Mouse (Mus musculus): ENCODE results near the gene Aldh3a1. TPM values are rescaled to one million over a fixed set of nuclear protein-coding genes. Genes with fewer than 3 reads are reported as not detected.

Gene Aldh3a1
- total and polyA plus RNA-seq, 3 experiments: 0.08 TPM; not detected in 2

DNA sequence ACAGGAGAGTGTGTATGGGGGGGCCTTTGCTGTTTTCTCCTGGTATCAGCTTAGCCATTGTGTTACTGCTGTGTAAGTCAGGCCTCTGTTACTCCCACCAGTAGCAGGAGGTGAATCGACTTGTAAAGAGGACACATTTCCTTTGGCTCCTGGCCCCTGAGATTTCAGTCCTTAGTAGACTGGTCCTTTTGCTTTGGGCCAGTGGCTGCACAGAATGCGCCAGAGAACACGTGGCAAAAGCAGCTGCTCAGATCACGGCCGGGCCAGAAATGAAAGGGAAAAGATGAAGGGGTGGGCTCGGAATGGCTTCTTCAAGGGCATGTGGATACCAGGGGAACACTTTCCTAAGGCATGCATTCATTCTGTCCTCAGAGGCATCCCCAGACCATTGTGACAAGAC, 5.2 kb upstream of the Aldh3a1 start:
- no peak overlapping the region for H3K4me3 ChIP-seq (ENCODE audit: control insufficient read depth in 1 of 2, insufficient read depth in 1 of 2, low read depth in 2 of 2, low read length in 2 of 2)
- H3K36me3 ChIP-seq (ENCODE audit: control insufficient read depth in 1 of 2, insufficient read depth in 2 of 2, low read length in 2 of 2): no peaks in the 10 kb centered on the region
- TF ChIP-seq TBP (IDR thresholded peaks at IDR 0.05; ENCODE audit: low read depth, low read length) (no peak), POLR2AphosphoS2 (IDR thresholded peaks at IDR 0.05; ENCODE audit: low read length) (no peak), SMC3 (IDR thresholded peaks at IDR 0.05; ENCODE audit: low read depth, low read length) (no peak), ELF1 (IDR thresholded peaks at IDR 0.05; ENCODE audit: low read depth, low read length) (no peak), SIN3A (IDR thresholded peaks at IDR 0.05; ENCODE audit: low read length) (no peak), MYB (IDR thresholded peaks at IDR 0.05; ENCODE audit: low read depth, low read length) (no peak), ETS1 (IDR thresholded peaks at IDR 0.05; ENCODE audit: low read depth, low read length) (no peak), EP300 (IDR thresholded peaks at IDR 0.05; ENCODE audit: low read depth in 1 of 2, low read length in 2 of 2) (no peak), RAD21 (IDR thresholded peaks at IDR 0.05; ENCODE audit: low read depth, low read length) (no peak), ZKSCAN1 (IDR thresholded peaks at IDR 0.05; ENCODE audit: low read depth, low read length) (no peak), TCF12 (IDR thresholded peaks at IDR 0.05; ENCODE audit: low read depth, low read length) (no peak), GABPA (IDR thresholded peaks at IDR 0.05; ENCODE audit: low read depth, low read length) (no peak), BHLHE40 (IDR thresholded peaks at IDR 0.05; ENCODE audit: borderline replicate concordance, low read depth, low read length) (no peak), MAX (IDR thresholded peaks at IDR 0.05; ENCODE audit: low read length) (no peak), MEF2A (IDR thresholded peaks at IDR 0.05; ENCODE audit: extremely low read depth, insufficient replicate concordance, low read depth, low read length, poor library complexity, severe bottlenecking) (no peak)

DNA sequence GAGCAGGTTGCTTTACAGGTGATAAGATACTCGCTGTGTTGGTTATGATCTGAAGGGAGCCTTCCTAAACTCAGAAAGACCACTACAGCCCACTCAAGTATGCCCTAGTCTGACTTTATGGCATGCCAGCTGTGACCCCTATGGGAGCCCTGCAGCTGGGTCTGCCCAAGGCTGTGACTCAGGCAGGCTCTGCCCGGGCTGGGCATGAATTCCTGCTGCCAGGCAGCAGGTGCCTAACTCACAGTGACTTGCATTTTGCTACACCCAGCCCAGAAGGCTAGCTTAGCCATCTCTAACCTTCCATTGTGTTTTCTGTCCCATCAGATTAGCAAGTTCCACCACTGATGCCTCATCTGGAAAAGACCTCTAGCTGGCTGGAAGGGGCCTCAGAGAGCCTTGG, 4.5 kb upstream of the Aldh3a1 start:
- H3K4me3 ChIP-seq (ENCODE audit: control insufficient read depth in 1 of 2, insufficient read depth in 1 of 2, low read depth in 2 of 2, low read length in 2 of 2): no peak overlapping the region
- DNase-seq (ENCODE audit: low read depth, low spot score): no peak
- no peaks in the 10 kb centered on the region for H3K36me3 ChIP-seq (ENCODE audit: control insufficient read depth in 1 of 2, insufficient read depth in 2 of 2, low read length in 2 of 2)
- H3K4me1 ChIP-seq (ENCODE audit: control insufficient read depth in 1 of 2, insufficient read depth in 2 of 2, low read length in 2 of 2): no peaks in the 10 kb centered on the region
- peaks cover 0 to 2% of the 10 kb centered on the region in 2 experiments; a peak in 2 of 4 replicates for H3K27me3 ChIP-seq (ENCODE audit: control insufficient read depth in 1 of 2, insufficient read depth in 2 of 2, low read length in 2 of 2)
- no peaks in the 10 kb centered on the region for H3K9me3 ChIP-seq (replicated peaks; ENCODE audit: insufficient read depth, low read length)
- H3K27ac ChIP-seq (ENCODE audit: control insufficient read depth, low read depth, low read length): no peak overlapping the region
- no peaks in the 10 kb centered on the region for H3K79me2 ChIP-seq (ENCODE audit: control insufficient read depth, insufficient read depth, low read length, poor library complexity)
- no peak overlapping the region for H3K9ac ChIP-seq (ENCODE audit: control insufficient read depth, low read depth, low read length, poor library complexity, severe bottlenecking)
- TF ChIP-seq SIN3A (IDR thresholded peaks at IDR 0.05; ENCODE audit: low read length): no peak
- TF ChIP-seq RCOR1 (IDR thresholded peaks at IDR 0.05; ENCODE audit: low read depth, low read length): no peak
- TF ChIP-seq TBP (IDR thresholded peaks at IDR 0.05; ENCODE audit: low read depth, low read length): no peak
- TF ChIP-seq E2F4 (IDR thresholded peaks at IDR 0.05; ENCODE audit: borderline replicate concordance, low read depth, low read length): no peak
- TF ChIP-seq TCF12 (IDR thresholded peaks at IDR 0.05; ENCODE audit: low read depth, low read length): no peak
- TF ChIP-seq NELFE (IDR thresholded peaks at IDR 0.05; ENCODE audit: low read depth, low read length): no peak
- TF ChIP-seq EP300 (IDR thresholded peaks at IDR 0.05; ENCODE audit: low read depth in 1 of 2, low read length in 2 of 2): no peak
- TF ChIP-seq CHD1 (IDR thresholded peaks at IDR 0.05; ENCODE audit: low read depth, low read length): no peak
- TF ChIP-seq ZC3H11A (IDR thresholded peaks at IDR 0.05; ENCODE audit: low read depth, low read length): no peak
- no peak for TF ChIP-seq POLR2AphosphoS5 (IDR thresholded peaks at IDR 0.05; ENCODE audit: borderline replicate concordance, low read depth, low read length)
- TF ChIP-seq NRF1 (IDR thresholded peaks at IDR 0.05; ENCODE audit: insufficient read depth, low read depth, low read length, poor library complexity, severe bottlenecking): no peak
- no peak for TF ChIP-seq GABPA (IDR thresholded peaks at IDR 0.05; ENCODE audit: low read depth, low read length)
- TF ChIP-seq KAT2A (conservative IDR thresholded peaks at IDR 0.05; ENCODE audit: low read depth, low read length): no peak
- no peak for TF ChIP-seq JUND (IDR thresholded peaks at IDR 0.05; ENCODE audit: low read depth, low read length)
- TF ChIP-seq ZKSCAN1 (IDR thresholded peaks at IDR 0.05; ENCODE audit: low read depth, low read length): no peak
- TF ChIP-seq ZNF384 (IDR thresholded peaks at IDR 0.05; ENCODE audit: low read depth, low read length): no peak
- no peak for TF ChIP-seq MYB (IDR thresholded peaks at IDR 0.05; ENCODE audit: low read depth, low read length)
- no peak for TF ChIP-seq CHD2 (IDR thresholded peaks at IDR 0.05; ENCODE audit: low read length)
- TF ChIP-seq RAD21 (IDR thresholded peaks at IDR 0.05; ENCODE audit: low read depth, low read length): no peak

More for the DNA sequence above, 5.2 kb upstream of the Aldh3a1 start:
- Histone ChIP-seq H3K27ac (ENCODE audit: control insufficient read depth, low read depth, low read length) (no peak overlapping the region), H3K9me3 (replicated peaks; ENCODE audit: insufficient read depth, low read length) (no peaks in the 10 kb centered on the region), H3K9ac (ENCODE audit: control insufficient read depth, low read depth, low read length, poor library complexity, severe bottlenecking) (no peak overlapping the region), H3K79me2 (ENCODE audit: control insufficient read depth, insufficient read depth, low read length, poor library complexity) (no peaks in the 10 kb centered on the region), H3K27me3 (ENCODE audit: control insufficient read depth in 1 of 2, insufficient read depth in 2 of 2, low read length in 2 of 2) (peaks cover 0 to 2% of the 10 kb centered on the region in 2 experiments; a peak in 2 of 4 replicates), H3K4me1 (ENCODE audit: control insufficient read depth in 1 of 2, insufficient read depth in 2 of 2, low read length in 2 of 2) (no peaks in the 10 kb centered on the region)
- no peak for DNase-seq (ENCODE audit: low read depth, low spot score)
